Mouse (Mus musculus) CH12.LX (cell line): ENCODE results near the gene Cd34. TPM values are rescaled to one million over a fixed set of nuclear protein-coding genes. Genes with fewer than 3 reads are reported as not detected.

Experiments used
- DNase-seq: peaks from one replicate; pipeline ENCODE4 v3.0.0-alpha.2; 2013; ENCODE audit errors: extremely low read depth
- H3K27ac ChIP-seq: 2 replicates; pipeline ENCODE4 v1.5.1; 2012; ENCODE audit warnings: low read depth, mild to moderate bottlenecking, control low read depth, moderate library complexity; ENCODE audit not compliant: insufficient read depth
- H3K27me3 ChIP-seq: replicated peaks from 2 replicates; pipeline ENCODE3; 2012; ENCODE audit warnings: inconsistent platforms
- H3K36me3 ChIP-seq, 2 experiments: replicated peaks in 1 of 2; 2 replicates each; pipeline versions ENCODE3 to v1.6.1; 2012; ENCODE audit warnings: inconsistent platforms in 1 of 2, low read length in 1 of 2, mild to moderate bottlenecking in 1 of 2, mixed read lengths in 1 of 2, moderate library complexity in 1 of 2; ENCODE audit not compliant: control insufficient read depth in 1 of 2, insufficient read depth in 1 of 2
- H3K4me1 ChIP-seq, 2 experiments: 2 replicates each; pipeline ENCODE4 v1.6.1; 2012; ENCODE audit warnings: inconsistent platforms in 1 of 2, moderate library complexity in 1 of 2; ENCODE audit not compliant: insufficient read depth in 2 of 2, control insufficient read depth in 1 of 2
- H3K4me2 ChIP-seq: 2 replicates; pipeline ENCODE4 v1.6.1; 2012; ENCODE audit warnings: low read depth, mild to moderate bottlenecking, control low read depth; ENCODE audit not compliant: poor library complexity, insufficient read depth, severe bottlenecking
- H3K4me3 ChIP-seq, 3 experiments: fragments of 150-350 bp in 1 of 3; sonication (generic) in 1 of 3; replicated peaks in 1 of 3; 2 replicates each; pipeline versions ENCODE3 to v1.5.1; 2011 to 2012; ENCODE audit warnings: low read depth in 2 of 3, low read length in 2 of 3, mild to moderate bottlenecking in 2 of 3, moderate library complexity in 2 of 3, control low read depth in 1 of 3, improper control_type of control experiment in 1 of 3, inconsistent platforms in 1 of 3, mixed read lengths in 1 of 3; ENCODE audit not compliant: poor library complexity in 1 of 3
- H3K79me2 ChIP-seq: replicated peaks from 2 replicates; pipeline ENCODE4 v1.6.1; 2012; ENCODE audit warnings: mild to moderate bottlenecking, moderate library complexity; ENCODE audit not compliant: control insufficient read depth, poor library complexity, insufficient read depth, severe bottlenecking; ENCODE audit errors: extremely low read depth
- H3K9ac ChIP-seq: 2 replicates; pipeline ENCODE4 v1.6.1; 2012; ENCODE audit warnings: low read depth, mild to moderate bottlenecking, control low read depth, moderate library complexity; ENCODE audit not compliant: insufficient read depth
- H3K9me3 ChIP-seq: replicated peaks from 2 replicates; pipeline ENCODE3; 2012; ENCODE audit warnings: low read length, inconsistent platforms, mixed read lengths
- BHLHE40 ChIP-seq: IDR thresholded peaks from 2 replicates; pipeline ENCODE4 v1.6.1; 2011; ENCODE audit warnings: mild to moderate bottlenecking, low read depth, low read length, improper control_type of control experiment
- CHD2 ChIP-seq: IDR thresholded peaks from 2 replicates; pipeline ENCODE4 v1.6.1; 2011; ENCODE audit warnings: low read length, improper control_type of control experiment
- CTCF ChIP-seq, 2 experiments: IDR thresholded peaks in 1 of 2; conservative IDR thresholded peaks in 1 of 2; 2 replicates each; pipeline ENCODE4 v1.5.1; 2011 to 2012; ENCODE audit warnings: low read depth in 2 of 2, low read length in 2 of 2, improper control_type of control experiment in 1 of 2, inconsistent platforms in 1 of 2, mild to moderate bottlenecking in 1 of 2, moderate library complexity in 1 of 2
- GABPA ChIP-seq: IDR thresholded peaks from 2 replicates; pipeline ENCODE4 v1.6.1; 2012; ENCODE audit warnings: low read depth, low read length, improper control_type of control experiment, inconsistent platforms; ENCODE audit not compliant: insufficient replicate concordance
- IRF4 ChIP-seq: IDR thresholded peaks from 2 replicates; pipeline ENCODE4 v1.6.1; 2014; ENCODE audit warnings: low read depth, mild to moderate bottlenecking, inconsistent platforms, low read length, improper control_type of control experiment
- JUND ChIP-seq: conservative IDR thresholded peaks from 2 replicates; pipeline ENCODE4 v1.6.1; 2011; ENCODE audit warnings: low read depth, low read length, improper control_type of control experiment
- KAT2A ChIP-seq: IDR thresholded peaks from 2 replicates; pipeline ENCODE4 v1.6.1; 2012; ENCODE audit warnings: low read length, improper control_type of control experiment, inconsistent platforms; ENCODE audit not compliant: insufficient replicate concordance
- MAFK ChIP-seq: IDR thresholded peaks from 2 replicates; pipeline ENCODE4 v1.6.1; 2011; ENCODE audit warnings: low read length, improper control_type of control experiment; ENCODE audit not compliant: insufficient replicate concordance
- MAX ChIP-seq: IDR thresholded peaks from 2 replicates; pipeline ENCODE4 v1.6.1; 2011; ENCODE audit warnings: low read length, improper control_type of control experiment
- MAZ ChIP-seq: IDR thresholded peaks from 2 replicates; pipeline ENCODE4 v1.6.1; 2012; ENCODE audit warnings: low read depth, mild to moderate bottlenecking, inconsistent platforms, low read length, improper control_type of control experiment, moderate library complexity
- MEF2A ChIP-seq: IDR thresholded peaks from 2 replicates; pipeline ENCODE4 v1.6.1; 2014; ENCODE audit warnings: low read depth, mild to moderate bottlenecking, inconsistent platforms, low read length, improper control_type of control experiment, borderline replicate concordance
- MXI1 ChIP-seq: IDR thresholded peaks from 2 replicates; pipeline ENCODE4 v1.6.1; 2011; ENCODE audit warnings: mild to moderate bottlenecking, low read depth, low read length, improper control_type of control experiment
- NRF1 ChIP-seq: IDR thresholded peaks from 2 replicates; pipeline ENCODE4 v1.6.1; 2014; ENCODE audit warnings: low read depth, mild to moderate bottlenecking, inconsistent platforms, low read length, improper control_type of control experiment, moderate library complexity
- PAX5 ChIP-seq: IDR thresholded peaks from 2 replicates; pipeline ENCODE4 v1.6.1; 2012; ENCODE audit warnings: low read length, inconsistent platforms, mixed read lengths
- RCOR1 ChIP-seq: conservative IDR thresholded peaks from 2 replicates; pipeline ENCODE4 v1.6.1; 2012; ENCODE audit warnings: low read depth, mild to moderate bottlenecking, inconsistent platforms, low read length, improper control_type of control experiment
- SIN3A ChIP-seq: IDR thresholded peaks from 2 replicates; pipeline ENCODE4 v1.6.1; 2012; ENCODE audit warnings: low read length, improper control_type of control experiment, inconsistent platforms
- TCF12 ChIP-seq: IDR thresholded peaks from 2 replicates; pipeline ENCODE4 v1.6.1; 2014; ENCODE audit warnings: low read depth, mild to moderate bottlenecking, inconsistent platforms, low read length, improper control_type of control experiment
- UBTF ChIP-seq: IDR thresholded peaks from 2 replicates; pipeline ENCODE4 v1.6.1; 2012; ENCODE audit warnings: low read depth, mild to moderate bottlenecking, inconsistent platforms, low read length, improper control_type of control experiment, moderate library complexity
- USF1 ChIP-seq: IDR thresholded peaks from 2 replicates; pipeline ENCODE4 v1.6.1; 2014; ENCODE audit warnings: low read depth, mild to moderate bottlenecking, inconsistent platforms, low read length, improper control_type of control experiment
- ZMIZ1 ChIP-seq: IDR thresholded peaks from 2 replicates; pipeline ENCODE4 v1.6.1; 2012; ENCODE audit warnings: low read depth, mild to moderate bottlenecking, inconsistent platforms, low read length, improper control_type of control experiment
- ZNF384 ChIP-seq: IDR thresholded peaks from 2 replicates; pipeline ENCODE4 v1.6.1; 2012; ENCODE audit warnings: low read depth, low read length, improper control_type of control experiment, inconsistent platforms
- dilution Hi-C: fragments of 300-500 bp; cut with MboI; formaldehyde crosslinking; loops from 2 replicates; pipeline ENCODE4 v1.14.3; 2020; ENCODE audit warnings: low sequenced_read_pairs; ENCODE audit not compliant: extremely low pct_unique_long_range_greater_than_20kb, extremely low pct_ligation_motif_present
- in situ Hi-C: fragments of 300-500 bp; cut with MboI; formaldehyde crosslinking; loops from 3 replicates; pipeline ENCODE4 v1.14.3; 2019; ENCODE audit warnings: low sequenced_read_pairs, low pct_ligation_motif_present, low pct_unique_long_range_greater_than_20kb, mixed read lengths
- polyA plus RNA-seq: library from polyadenylated mRNA; unstranded; fragments of >175 nt; gene quantifications from 2 replicates; pipeline ENCODE4 v1.2.1, GENCODE M21; 2012; ENCODE audit warnings: low read depth; ENCODE audit not compliant: insufficient read length
- total RNA-seq, 2 experiments: library from RNA; depleted of rRNA; stranded (reverse); fragments of 300-350 nt in 1 of 2; fragments of >200 nt in 1 of 2; gene quantifications; 2 replicates each; pipeline ENCODE4 v1.2.3; 2012 to 2014

Gene Cd34
- total and polyA plus RNA-seq, 3 experiments = not detected

GRCm38 (mm10) chr1:194976517-194977370 lies 38.1 kb downstream of the Cd34 start:
- H3K79me2 ChIP-seq = peaks cover 7% of the 10 kb centered on the region; the same call in 1 of the 2 replicates
- peaks cover 20 to 58% of the 10 kb centered on the region in 2 experiments for H3K4me1 ChIP-seq
- peak overlapping the region; percentile 95 for H3K4me2 ChIP-seq
- H3K27ac ChIP-seq = peak overlapping the region; percentile 71
- TF ChIP-seq SIN3A = no peak; the same call in 1 of the 2 replicates
- TF ChIP-seq MEF2A = peak; percentile 11; the same call in 1 of the 2 replicates
- peak in 1 of 2 experiments; percentile 37; a peak in 2 of 4 replicates for TF ChIP-seq CTCF (conservative IDR thresholded peaks at IDR 0.05 in 1 of 2, IDR thresholded peaks at IDR 0.05 in 1 of 2; ENCODE audit: low read depth in 2 of 2, low read length in 2 of 2)
- 0 out of 2 replicates have a peak, but pooled peaks have one; percentile 28 for TF ChIP-seq TCF12
- TF ChIP-seq MXI1 = peak; percentile 47; the same call in 1 of the 2 replicates
- no peak for TF ChIP-seq IRF4
- TF ChIP-seq UBTF = peak; percentile 25; the same call in 1 of the 2 replicates
- peak; percentile 55; the same call in 1 of the 2 replicates for TF ChIP-seq MAZ
- TF ChIP-seq NRF1 = peak; percentile 65
- TF ChIP-seq, all 38 proteins: peak for 7
- Histone ChIP-seq H3K36me3 (no peaks in the 10 kb centered on the region), H3K27me3 (no peaks in the 10 kb centered on the region), H3K9ac (peak overlapping the region; percentile 44), H3K9me3 (no peaks in the 10 kb centered on the region), H3K4me3 (peak overlapping the region; percentile 73 to 91 (median 78))
- peak; percentile 48 for DNase-seq
- dilution Hi-C loops (no loop called here), in situ Hi-C loops (no loop called here)

GRCm38 (mm10) chr1:194977371-194977761 lies 38.7 kb downstream of the Cd34 start:
- in situ Hi-C loops = no loop called here
- dilution Hi-C loops = no loop called here

More at GRCm38 (mm10) chr1:194977371-194977761, 38.7 kb downstream of the Cd34 start:
- peaks cover 8% of the 10 kb centered on the region; the same call in 1 of the 2 replicates for H3K79me2 ChIP-seq
- H3K9ac ChIP-seq = peak overlapping the region; percentile 42
- no peak overlapping the region for H3K27ac ChIP-seq
- H3K9me3 ChIP-seq = no peaks in the 10 kb centered on the region
- no peaks in the 10 kb centered on the region for H3K36me3 ChIP-seq
- H3K4me1 ChIP-seq = peaks cover 22 to 62% of the 10 kb centered on the region in 2 experiments
- H3K4me2 ChIP-seq = peak overlapping the region; percentile 95
- H3K4me3 ChIP-seq = peak overlapping the region; percentile 73 to 91 (median 78)
- no peak for DNase-seq
- H3K27me3 ChIP-seq = no peaks in the 10 kb centered on the region
- TF ChIP-seq GABPA (no peak), ZNF384 (no peak), ZMIZ1 (no peak), MAZ (no peak), MAX (no peak), CHD2 (no peak), USF1 (no peak), JUND (no peak), BHLHE40 (no peak), PAX5 (no peak), MAFK (no peak), RCOR1 (no peak), KAT2A (no peak)
